Mouse (Mus musculus): ENCODE data around the gene Fam89b.

The Fam89b gene

DNA sequence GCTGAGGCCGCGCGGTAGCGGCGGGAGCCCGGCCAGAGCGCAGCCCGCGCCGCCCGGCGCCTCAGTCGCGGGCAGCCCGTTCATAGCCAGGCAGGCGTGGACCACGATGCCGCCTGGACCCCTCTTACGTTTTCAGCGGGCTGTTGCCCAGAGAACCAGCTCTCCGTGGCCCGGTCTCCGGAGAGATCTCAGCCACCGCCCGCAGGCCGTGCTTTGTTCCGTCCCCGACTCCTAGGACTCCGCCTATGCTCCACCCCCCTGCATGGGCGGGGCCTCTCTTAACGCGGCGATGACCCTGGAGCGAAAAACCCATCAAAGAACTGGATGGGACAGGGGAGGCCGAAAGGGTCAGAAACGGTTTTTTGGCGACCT lies at the start of gene Fam89b:
Gene Fam89b (minus strand): TSS at position 210 of the 372 bp plus-strand sequence.
- DNase-seq: peak; percentile 96

DNA sequence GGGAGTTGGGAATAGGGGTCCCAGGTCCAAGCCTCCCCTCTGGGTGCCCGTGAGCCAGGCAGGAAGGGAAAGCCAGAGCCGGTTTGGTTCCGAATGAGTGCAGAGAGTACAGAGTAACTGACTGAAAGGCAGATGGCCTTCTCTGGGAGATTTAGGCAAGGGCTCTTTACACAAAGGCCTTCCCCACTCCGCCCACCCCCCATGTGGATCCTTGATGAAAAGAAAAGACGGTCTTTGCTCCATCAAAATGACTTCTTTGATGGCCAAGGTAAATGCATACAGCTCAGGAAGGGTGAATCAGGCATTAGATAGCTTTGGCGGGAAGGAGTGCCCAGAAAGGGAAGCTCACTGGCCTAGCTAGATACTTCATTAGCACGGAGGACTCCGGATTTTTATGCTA lies 48.9 kb upstream of the Fam89b start:
- DNase-seq: no peak

DNA sequence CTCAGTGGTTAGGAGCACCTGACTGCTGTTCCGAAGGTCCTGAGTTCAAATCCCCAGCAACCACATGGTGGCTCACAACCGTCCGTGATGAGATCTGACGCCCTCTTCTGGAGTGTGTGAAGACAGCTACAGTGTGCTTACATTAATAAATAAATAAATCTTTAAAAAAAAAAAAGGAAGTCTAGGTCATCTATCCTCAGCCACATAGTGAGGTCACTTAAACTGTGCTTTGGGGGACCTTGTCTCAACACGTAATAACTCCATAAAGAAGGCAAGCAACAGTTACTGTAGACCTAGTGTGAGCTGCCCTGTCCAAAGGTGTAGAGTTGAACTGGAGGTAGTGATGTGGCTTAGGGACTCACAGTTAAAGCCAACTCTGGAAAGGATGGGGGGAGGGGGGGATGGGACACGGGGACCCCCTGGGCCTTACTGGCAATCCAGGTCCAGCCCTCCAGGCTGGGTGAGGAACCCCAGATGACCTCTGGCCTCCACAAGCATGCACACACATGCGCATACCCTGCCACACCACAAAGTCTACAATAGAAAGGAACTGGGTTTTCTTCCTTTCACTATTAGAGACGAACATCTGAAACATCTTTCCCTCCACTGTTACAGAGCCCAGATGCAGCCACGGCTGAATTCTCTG lies 48.1 kb upstream of the Fam89b start:
- DNase-seq: no peak

- peak; percentile 96 for DNase-seq
Measured at GRCm38 (mm10) chr19:5770925-5771860, 41.7 kb upstream of the Fam89b start, which contains the start of gene Scyl1. Gene Scyl1, minus strand, starts transcription at chr19:5771419.

- no peak for DNase-seq
Measured at GRCm38 (mm10) chr19:5770311-5770710, 40.9 kb upstream of the Fam89b start.

GRCm38 (mm10) chr19:5767271-5767670 lies 37.8 kb upstream of the Fam89b start:
- DNase-seq: no peak

DNA sequence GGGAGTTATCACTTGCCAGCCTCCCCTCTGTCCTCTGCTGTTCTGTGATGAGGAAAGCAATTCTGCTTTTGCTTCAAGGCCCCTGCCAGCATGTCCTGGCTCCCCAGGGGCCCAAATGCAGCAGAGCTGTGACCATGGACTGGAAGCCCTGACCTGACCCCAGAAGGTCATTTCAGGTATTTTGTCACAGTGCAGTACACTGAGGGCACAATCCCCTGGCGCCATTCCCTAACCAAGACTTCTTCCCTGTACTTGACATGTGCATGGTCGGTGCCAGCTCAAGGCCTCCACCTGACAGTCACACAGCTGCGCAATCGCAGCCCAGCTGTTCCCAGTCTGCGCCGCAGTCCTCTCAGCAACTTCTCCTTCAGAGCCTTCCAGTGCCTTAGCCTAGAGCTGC lies 33.7 kb upstream of the Fam89b start:
- DNase-seq: no peak

GRCm38 (mm10) chr19:5758878-5759403 lies 29.5 kb upstream of the Fam89b start:
- no peak for DNase-seq

DNA sequence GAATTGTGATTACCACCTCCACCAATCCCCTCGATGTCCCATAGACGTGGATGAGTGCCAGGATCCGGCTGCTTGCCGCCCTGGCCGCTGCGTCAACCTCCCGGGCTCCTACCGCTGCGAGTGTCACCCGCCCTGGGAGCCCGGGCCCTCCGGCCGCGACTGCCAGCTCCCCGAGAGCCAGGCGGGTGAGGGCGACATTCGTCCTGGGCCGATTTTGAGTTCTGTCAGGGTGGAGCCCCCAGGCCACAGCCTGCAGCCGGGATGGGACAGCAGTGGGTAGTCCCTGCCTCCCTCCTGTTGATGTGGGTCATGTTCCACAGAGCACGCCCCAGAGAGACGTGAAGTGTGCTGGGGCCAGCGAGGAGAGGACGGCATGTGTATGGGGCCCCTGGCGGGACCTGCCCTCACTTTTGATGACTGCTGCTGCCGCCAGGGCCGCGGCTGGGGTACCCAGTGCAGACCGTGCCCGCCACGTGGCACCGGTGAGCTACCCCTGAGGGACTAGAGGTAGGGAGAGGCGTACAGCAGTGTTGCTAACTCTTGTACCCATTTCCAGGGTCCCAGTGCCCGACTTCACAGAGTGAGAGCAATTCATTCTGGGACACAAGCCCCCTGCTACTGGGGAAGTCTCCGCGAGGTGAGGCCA lies 27.7 kb upstream of the Fam89b start:
- no peak for DNase-seq

DNA sequence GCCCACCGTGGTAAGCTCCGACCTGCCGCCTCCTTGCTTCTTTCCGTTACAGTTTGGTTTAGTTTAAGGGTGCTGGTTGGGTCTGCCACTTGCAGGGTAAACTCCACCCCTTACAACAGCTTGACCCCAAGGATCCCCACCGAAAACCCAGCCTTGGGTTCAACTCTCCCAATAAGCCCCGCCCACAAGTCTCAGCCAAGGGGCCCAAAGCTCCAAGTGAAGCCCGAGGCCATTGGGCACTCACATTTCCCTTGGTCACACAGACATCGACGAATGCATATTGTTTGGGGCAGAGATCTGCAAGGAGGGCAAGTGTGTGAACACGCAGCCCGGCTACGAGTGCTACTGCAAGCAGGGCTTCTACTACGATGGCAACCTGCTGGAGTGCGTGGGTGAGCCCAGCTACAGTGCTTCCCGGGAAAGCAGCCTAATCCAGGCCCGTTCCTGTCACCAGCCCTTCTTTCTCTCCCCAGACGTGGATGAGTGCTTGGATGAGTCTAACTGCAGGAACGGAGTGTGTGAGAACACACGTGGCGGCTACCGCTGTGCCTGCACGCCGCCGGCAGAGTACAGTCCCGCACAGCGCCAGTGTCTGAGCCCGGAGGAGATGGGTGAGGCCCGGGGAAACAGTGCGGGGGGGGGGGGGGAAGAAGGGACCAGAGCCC lies 27.0 kb upstream of the Fam89b start:
- DNase-seq: no peak

- peak; percentile 75 for DNase-seq
Measured at GRCm38 (mm10) chr19:5751742-5752141, 22.3 kb upstream of the Fam89b start.

DNA sequence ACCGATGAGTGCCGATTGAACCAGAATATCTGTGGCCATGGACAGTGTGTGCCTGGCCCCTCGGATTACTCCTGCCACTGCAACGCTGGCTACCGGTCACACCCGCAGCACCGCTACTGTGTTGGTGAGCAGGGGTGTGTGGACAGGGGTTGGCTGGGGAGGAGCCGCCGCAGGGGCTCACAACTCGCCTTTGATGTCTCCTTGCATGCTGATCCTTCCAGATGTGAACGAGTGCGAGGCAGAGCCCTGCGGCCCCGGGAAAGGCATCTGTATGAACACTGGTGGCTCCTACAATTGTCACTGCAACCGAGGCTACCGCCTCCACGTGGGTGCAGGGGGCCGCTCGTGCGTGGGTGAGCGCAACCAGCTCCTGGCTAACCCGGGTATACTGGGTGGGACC lies 21.5 kb upstream of the Fam89b start:
- no peak for DNase-seq

GRCm38 (mm10) chr19:5749476-5749875 lies 20.0 kb upstream of the Fam89b start:
- no peak for DNase-seq

- no peak for DNase-seq
Measured at GRCm38 (mm10) chr19:5746907-5747363, 17.5 kb upstream of the Fam89b start.

DNA sequence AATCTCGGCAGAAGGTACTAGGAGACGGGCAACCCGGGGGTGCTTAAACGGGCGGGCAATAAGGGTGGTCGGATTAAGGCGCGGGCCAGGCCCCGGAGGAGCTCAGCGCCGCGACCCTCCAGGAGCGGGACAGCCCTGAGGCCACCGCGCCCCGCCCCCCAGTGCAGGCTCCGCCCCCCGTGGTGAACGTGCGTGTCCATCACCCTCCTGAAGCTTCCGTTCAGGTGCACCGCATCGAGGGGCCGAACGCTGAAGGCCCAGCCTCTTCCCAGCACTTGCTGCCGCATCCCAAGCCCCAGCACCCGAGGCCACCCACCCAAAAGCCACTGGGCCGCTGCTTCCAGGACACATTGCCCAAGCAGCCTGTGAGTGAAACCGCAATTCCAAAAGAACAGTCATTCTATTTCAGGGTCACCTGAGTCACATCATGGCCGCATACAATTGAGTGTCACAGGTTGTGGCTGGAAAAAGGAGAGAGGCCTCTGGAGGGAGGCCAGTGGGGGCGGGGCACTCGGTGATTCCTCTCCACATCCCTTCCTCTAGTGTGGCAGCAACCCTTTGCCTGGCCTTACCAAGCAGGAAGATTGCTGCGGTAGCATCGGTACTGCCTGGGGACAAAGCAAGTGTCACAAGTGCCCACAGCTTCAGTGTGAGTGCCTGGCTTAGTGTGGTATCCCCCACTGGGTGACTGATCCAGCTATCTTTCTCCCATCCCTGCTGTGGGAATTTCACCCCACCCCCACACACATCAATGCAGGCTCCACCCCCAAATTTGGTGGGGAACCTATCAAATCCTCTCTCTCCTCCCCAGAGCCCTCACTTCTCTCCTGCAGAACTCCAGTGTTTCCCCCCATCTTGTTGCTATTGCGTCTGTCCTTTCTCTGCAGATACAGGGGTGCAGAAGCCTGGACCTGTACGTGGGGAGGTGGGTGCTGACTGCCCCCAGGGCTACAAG lies 16.6 kb upstream of the Fam89b start:
- DNase-seq: peak; percentile 51

DNA sequence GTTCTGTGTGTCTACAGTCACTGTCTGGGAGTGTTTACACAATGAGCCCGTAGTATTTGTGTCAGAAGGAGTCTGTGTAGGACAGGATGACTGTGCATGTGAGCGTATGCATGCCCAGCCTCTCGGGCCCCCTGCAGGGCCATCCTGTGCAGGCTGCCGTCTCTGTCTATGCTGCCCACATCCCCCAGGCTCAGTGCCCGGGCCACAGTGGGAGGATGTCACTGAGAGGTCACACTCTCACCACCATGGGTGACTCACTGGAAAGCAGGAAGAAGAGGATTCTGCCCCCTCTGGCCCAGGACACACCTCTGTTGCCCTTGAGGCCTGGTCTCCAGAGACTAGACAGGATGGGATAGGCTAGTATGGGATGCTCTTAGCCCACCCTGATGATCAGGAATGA lies 14.1 kb upstream of the Fam89b start:
- no peak for DNase-seq

DNA sequence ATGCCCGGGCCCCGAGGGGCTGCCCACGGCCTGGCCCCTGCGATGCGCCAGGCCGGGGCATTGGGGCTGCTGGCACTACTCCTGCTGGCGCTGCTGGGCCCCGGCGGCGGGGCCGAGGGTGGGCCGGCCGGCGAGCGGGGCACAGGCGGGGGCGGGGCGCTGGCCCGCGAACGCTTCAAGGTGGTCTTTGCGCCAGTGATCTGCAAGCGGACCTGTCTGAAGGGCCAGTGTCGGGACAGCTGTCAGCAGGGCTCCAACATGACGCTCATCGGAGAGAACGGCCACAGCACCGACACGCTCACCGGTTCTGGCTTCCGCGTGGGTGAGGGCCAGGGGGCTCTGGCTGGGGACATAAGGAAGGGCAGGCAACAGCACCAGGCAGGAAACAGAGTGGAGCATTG lies 12.8 kb upstream of the Fam89b start:
- no peak for DNase-seq

- DNase-seq: peak; percentile 76
Measured at GRCm38 (mm10) chr19:5741641-5742240, 12.3 kb upstream of the Fam89b start.

DNA sequence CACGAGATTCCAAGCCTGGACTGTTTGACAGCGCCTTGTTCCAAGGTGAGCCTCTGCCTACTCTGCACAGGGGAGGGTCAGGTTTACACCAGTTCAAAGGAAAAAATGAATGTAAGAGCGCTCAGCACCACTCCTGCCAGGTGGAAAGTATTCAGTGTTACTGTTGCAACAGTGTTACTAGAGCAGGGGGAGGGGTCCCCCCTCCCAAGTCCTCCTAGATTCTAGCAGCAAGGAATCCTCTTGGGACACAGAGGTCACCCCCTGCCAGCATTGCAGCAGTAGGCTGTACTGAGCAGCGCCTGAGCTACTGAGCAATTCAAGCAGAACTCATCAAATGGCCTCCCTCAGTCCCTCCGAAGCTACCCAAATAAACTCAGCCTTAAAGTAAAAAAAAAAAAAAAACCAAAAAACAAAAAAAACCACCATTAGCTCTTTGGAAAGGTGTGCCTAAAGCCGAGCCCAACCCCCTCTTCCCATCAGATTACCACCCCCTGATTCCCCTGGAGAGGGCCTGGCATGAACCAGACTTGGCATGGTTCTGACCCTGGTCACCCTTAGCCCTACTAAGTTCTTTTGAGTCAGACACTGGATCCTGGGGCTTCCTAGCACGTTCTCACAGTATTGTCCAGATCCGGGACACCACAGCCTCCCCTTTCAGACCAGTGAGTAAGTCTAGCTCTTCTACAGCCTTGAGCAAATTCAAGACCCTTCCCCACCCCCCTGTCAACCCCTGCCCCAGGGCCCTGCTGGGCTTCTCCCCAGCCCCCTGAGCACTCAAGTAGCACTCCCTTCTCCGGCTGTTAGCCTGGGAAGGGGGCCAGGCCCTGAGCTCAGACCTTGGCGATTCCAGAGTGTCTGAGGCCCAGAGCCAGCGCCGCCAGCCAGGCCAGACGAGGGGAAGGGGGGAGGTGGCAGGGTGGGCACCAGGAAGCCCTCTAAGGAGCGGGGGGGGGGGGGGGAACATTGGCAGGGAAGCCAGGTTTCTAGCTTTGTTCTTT lies 11.2 kb upstream of the Fam89b start, which contains the start of gene Ltbp3:
Gene Ltbp3 (plus strand): TSS at position 585 of the 998 bp plus-strand sequence.
- peak; percentile 81 for DNase-seq

GRCm38 (mm10) chr19:5739446-5739845 lies 10.0 kb upstream of the Fam89b start:
- no peak for DNase-seq

All from lung, postnatal 36 days (tissue).